Mouse (Mus musculus) heart, postnatal 4 days (tissue): ENCODE data around the gene Snap23. TPM values are rescaled to one million over a fixed set of nuclear protein-coding genes. Genes with fewer than 3 reads are reported as not detected.

Experiments used
- total RNA-seq, 2 experiments: library from RNA; stranded (reverse); gene quantifications; 2 replicates each; pipeline ENCODE4 v1.2.3; 2021

Gene Snap23
- total RNA-seq, 2 experiments from 2014 or later: 41.5 to 47.7 TPM

Other genes starting within 250 kb of the Snap23 start
- 10 to 100 TPM; 27.6 to 37.7 TPM for gene Vps39, start 214.5 kb upstream of the Snap23 start, total RNA-seq
- 10 to 100 TPM; 16.9 to 17.5 TPM for gene Ganc, start 163.8 kb upstream of the Snap23 start, total RNA-seq
- 10 to 100 TPM; 21.9 to 22.7 TPM for gene Tmem87a, start 163.6 kb upstream of the Snap23 start, total RNA-seq
- 1 to 10 TPM; 2.5 to 2.9 TPM for gene Capn3, start 111.7 kb upstream of the Snap23 start, total RNA-seq
- gene Zfp106, start 3.8 kb upstream of the Snap23 start, total RNA-seq: 100 to 1,000 TPM; 154 to 160 TPM
- gene Haus2, start 41.7 kb downstream of the Snap23 start, total RNA-seq: 10 to 100 TPM; 15.7 to 16.0 TPM
- gene Lrrc57, start 41.8 kb downstream of the Snap23 start, total RNA-seq: 10 to 100 TPM; 13.7 to 14.0 TPM
- gene Stard9, start 61.5 kb downstream of the Snap23 start, total RNA-seq: 10 to 100 TPM; 15.3 to 16.3 TPM